Mouse (Mus musculus) intestine, postnatal 0 days (tissue): Measurements from ENCODE around the gene Bspry. TPM values are rescaled to one million over a fixed set of nuclear protein-coding genes. Genes with fewer than 3 reads are reported as not detected.
A peak's percentile ranks its signal among the peaks of the same experiment; 100 is the strongest.

Experiments
- ATAC-seq: fragments of 200-750 bp; cut with Nextera tagmentation; 2 replicates; pipeline ENCODE4 v1.8.0; 2017; ENCODE audit warnings: mild to moderate bottlenecking, moderate TSS enrichment, moderate library complexity
- H3K27ac ChIP-seq: fragments of 300-500 bp; sonication (generic); 2 replicates; pipeline ENCODE4 v1.5.1; 2014; ENCODE audit warnings: mild to moderate bottlenecking, low read depth, low read length, moderate library complexity
- H3K27me3 ChIP-seq: fragments of 300-500 bp; sonication (generic); replicated peaks from 2 replicates; pipeline ENCODE4 v1.6.1; 2014; ENCODE audit warnings: low read length, mixed read lengths; ENCODE audit not compliant: control insufficient read depth, insufficient read depth
- H3K36me3 ChIP-seq: fragments of 300-500 bp; sonication (generic); 2 replicates; pipeline ENCODE4 v1.6.1; 2014; ENCODE audit warnings: mild to moderate bottlenecking, moderate library complexity; ENCODE audit not compliant: control insufficient read depth, insufficient read depth
- H3K4me1 ChIP-seq: fragments of 300-500 bp; sonication (generic); replicated peaks from 2 replicates; pipeline ENCODE4 v1.6.1; 2014; ENCODE audit warnings: antibody characterized with exemption, low read length, mixed read lengths; ENCODE audit not compliant: control insufficient read depth, insufficient read depth
- H3K4me2 ChIP-seq: fragments of 300-500 bp; sonication (generic); replicated peaks from 2 replicates; pipeline ENCODE4 v1.6.1; 2014; ENCODE audit warnings: low read depth, mild to moderate bottlenecking, moderate library complexity
- H3K4me3 ChIP-seq: fragments of 300-500 bp; sonication (generic); 2 replicates; pipeline ENCODE4 v1.5.1; 2014; ENCODE audit warnings: low read depth, low read length
- H3K9ac ChIP-seq: fragments of 300-500 bp; sonication (generic); 2 replicates; pipeline ENCODE4 v1.6.1; 2014; ENCODE audit warnings: mild to moderate bottlenecking, low read depth, low read length
- H3K9me3 ChIP-seq: fragments of 300-500 bp; sonication (generic); 2 replicates; pipeline ENCODE4 v1.6.1; 2016; ENCODE audit warnings: mixed run types; ENCODE audit not compliant: control insufficient read depth
- CTCF ChIP-seq: sonication (generic); IDR thresholded peaks from 2 replicates; pipeline ENCODE4 v1.5.1; 2016; ENCODE audit warnings: low read depth, mild to moderate bottlenecking, control low read depth, antibody characterized with exemption, moderate library complexity
- WGBS: fragments of 180-500 bp; shearing (Covaris S2); extraction: QIAGEN DNeasy Blood & Tissue Kit; methylation state at CpG from one replicate; pipeline ENCODE4 v1.1.7; 2014; 5-methylcytosine and 5-hydroxymethylcytosine counted together
- polyA plus RNA-seq: library from polyadenylated mRNA; unstranded; fragments of >200 nt; fragmentation: Nextera tagmentation; extraction: Ambion mirVana; gene quantifications from 2 replicates; pipeline ENCODE4 v1.2.1, GENCODE M21; 2015

The Bspry gene
- polyA plus RNA-seq, 1 experiment from 2014 or later, result 20.5 TPM

- Histone ChIP-seq H3K27ac (no peak overlapping the region; the same call in 1 of the 2 replicates), H3K9me3 (no peaks in the 10 kb centered on the region), H3K4me1 (0 out of 2 replicates have a peak, but pooled peaks cover 4% of the 10 kb centered on the region), H3K27me3 (no peaks in the 10 kb centered on the region), H3K4me2 (no peak overlapping the region), H3K4me3 (no peak overlapping the region), H3K36me3 (no peaks in the 10 kb centered on the region; the same call in 1 of the 2 replicates), H3K9ac (no peak overlapping the region)
- TF ChIP-seq CTCF, result no peak
- peak; percentile 71 for ATAC-seq
- WGBS, result 37% methylated on average over 2 of the region's 2 CpGs
These were observed 16.7 kb upstream of the Bspry start for GRCm38 (mm10) chr4:62463124-62463523.

DNA sequence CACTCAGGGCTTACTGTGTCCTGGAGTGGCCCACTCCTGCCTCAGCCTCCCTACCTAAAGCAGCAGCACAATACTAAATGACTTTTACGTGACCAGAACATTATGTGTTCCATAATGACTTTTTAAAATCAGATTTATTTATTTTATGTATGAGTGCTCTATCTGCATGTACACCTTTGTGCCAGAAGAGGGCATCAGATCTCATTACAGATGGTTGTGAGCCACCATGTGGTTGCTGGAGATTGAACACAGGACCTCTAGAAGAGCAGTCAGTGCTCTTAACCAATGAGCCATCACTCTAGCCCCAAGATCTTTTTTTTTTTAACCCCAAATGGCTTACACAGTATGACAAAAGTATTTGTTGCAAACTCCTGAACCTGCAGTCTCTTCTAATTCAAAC lies 11.7 kb upstream of the Bspry start:
- Histone ChIP-seq H3K36me3 (no peaks in the 10 kb centered on the region), H3K4me3 (no peak overlapping the region), H3K9me3 (no peaks in the 10 kb centered on the region), H3K27ac (no peak overlapping the region), H3K9ac (no peak overlapping the region), H3K4me2 (no peak overlapping the region), H3K27me3 (no peaks in the 10 kb centered on the region), H3K4me1 (0 out of 2 replicates have a peak, but pooled peaks cover 2% of the 10 kb centered on the region)
- TF ChIP-seq CTCF, result peak; percentile 50
- 90% methylated on average over 1 of the region's 1 CpGs for WGBS
- ATAC-seq, result no peak

GRCm38 (mm10) chr4:62470598-62471051 lies 9.2 kb upstream of the Bspry start, which contains the start of gene Wdr31:
Gene Wdr31, minus strand, starts transcription at chr4:62470896.
- ATAC-seq, result peak; percentile 84
- WGBS, result 1% methylated on average over 30 of the region's 30 CpGs
- H3K9me3 ChIP-seq, result no peaks in the 10 kb centered on the region
- peak within 1 kb of the TSS; percentile 95 for H3K4me2 ChIP-seq
- H3K27me3 ChIP-seq, result no peaks in the 10 kb centered on the region
- no peaks in the 10 kb centered on the region for H3K36me3 ChIP-seq
- 0 out of 2 replicates have a peak, but pooled peaks cover 2% of the 10 kb centered on the region for H3K4me1 ChIP-seq
- H3K4me3 ChIP-seq, result peak within 1 kb of the TSS; percentile 60
- TF ChIP-seq CTCF, result no peak
- peak within 1 kb of the TSS; percentile 45; the same call in 1 of the 2 replicates for H3K9ac ChIP-seq
- H3K27ac ChIP-seq, result no peak within 1 kb of the TSS

DNA sequence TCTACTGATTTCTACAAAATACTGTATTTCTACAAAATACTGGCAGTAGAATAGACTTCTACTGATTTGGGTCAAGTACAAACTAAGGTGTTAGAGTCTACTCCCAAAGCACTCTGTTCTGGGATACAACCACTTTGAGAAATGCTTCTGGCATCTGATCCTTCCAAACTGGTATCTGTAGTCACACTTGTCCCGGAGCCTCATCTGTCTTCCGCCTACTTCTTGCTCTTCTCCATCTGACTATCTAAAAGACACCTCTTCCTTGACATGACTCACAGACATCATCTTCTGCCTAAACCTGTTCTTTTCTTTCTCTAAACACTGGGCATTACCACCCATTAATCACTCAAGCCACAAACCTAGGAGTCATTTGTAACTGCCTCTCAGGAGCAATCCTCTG lies 7.8 kb upstream of the Bspry start:
- Histone ChIP-seq H3K9me3 (no peaks in the 10 kb centered on the region), H3K4me1 (0 out of 2 replicates have a peak, but pooled peaks cover 2% of the 10 kb centered on the region), H3K4me2 (no peak overlapping the region), H3K36me3 (no peaks in the 10 kb centered on the region), H3K9ac (no peak overlapping the region), H3K27ac (no peak overlapping the region), H3K4me3 (no peak overlapping the region), H3K27me3 (no peaks in the 10 kb centered on the region)
- 89% methylated on average over 2 of the region's 2 CpGs for WGBS
- no peak for ATAC-seq
- TF ChIP-seq CTCF, result no peak

DNA sequence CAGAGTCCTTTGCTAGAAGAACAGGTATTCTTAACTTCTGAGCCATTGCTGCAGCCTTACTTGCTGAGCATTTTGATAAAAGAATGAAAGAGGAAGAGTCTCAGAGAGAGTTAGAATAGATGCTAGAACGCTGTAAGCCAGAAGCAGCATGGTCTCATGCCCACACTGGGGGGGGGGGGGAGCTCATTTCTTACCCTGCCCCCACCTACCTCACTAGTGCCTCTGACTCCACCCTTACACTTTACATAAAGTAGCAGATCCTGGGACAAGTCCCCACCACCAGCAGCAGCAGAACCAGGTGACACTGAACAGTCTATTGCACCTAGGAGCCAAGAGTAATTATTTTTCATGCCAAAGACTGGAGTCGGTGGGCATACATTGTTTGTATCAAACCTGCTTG lies 4.7 kb upstream of the Bspry start:
- Histone ChIP-seq H3K27me3 (no peaks in the 10 kb centered on the region), H3K4me3 (no peak overlapping the region), H3K9me3 (no peaks in the 10 kb centered on the region), H3K4me1 (0 out of 2 replicates have a peak, but pooled peaks cover 2% of the 10 kb centered on the region), H3K27ac (no peak overlapping the region), H3K4me2 (no peak overlapping the region), H3K9ac (no peak overlapping the region), H3K36me3 (no peaks in the 10 kb centered on the region)
- TF ChIP-seq CTCF, result no peak
- WGBS, result 67% methylated on average over 2 of the region's 2 CpGs
- no peak for ATAC-seq

- TF ChIP-seq CTCF, result no peak
- ATAC-seq, result peak; percentile 69
These were observed 4.1 kb upstream of the Bspry start for GRCm38 (mm10) chr4:62475793-62476192.

More at GRCm38 (mm10) chr4:62475793-62476192, 4.1 kb upstream of the Bspry start:
- no peaks in the 10 kb centered on the region for H3K36me3 ChIP-seq
- no peak overlapping the region for H3K4me2 ChIP-seq
- no peak overlapping the region for H3K9ac ChIP-seq
- H3K4me3 ChIP-seq, result no peak overlapping the region
- no peaks in the 10 kb centered on the region for H3K9me3 ChIP-seq
- H3K27ac ChIP-seq, result no peak overlapping the region; the same call in 1 of the 2 replicates
- 47% methylated on average over 6 of the region's 6 CpGs for WGBS
- no peaks in the 10 kb centered on the region for H3K4me1 ChIP-seq
- H3K27me3 ChIP-seq, result no peaks in the 10 kb centered on the region
